17 mouse cellular contexts compared by ENCODE assay signal in the genomic region with DNA sequence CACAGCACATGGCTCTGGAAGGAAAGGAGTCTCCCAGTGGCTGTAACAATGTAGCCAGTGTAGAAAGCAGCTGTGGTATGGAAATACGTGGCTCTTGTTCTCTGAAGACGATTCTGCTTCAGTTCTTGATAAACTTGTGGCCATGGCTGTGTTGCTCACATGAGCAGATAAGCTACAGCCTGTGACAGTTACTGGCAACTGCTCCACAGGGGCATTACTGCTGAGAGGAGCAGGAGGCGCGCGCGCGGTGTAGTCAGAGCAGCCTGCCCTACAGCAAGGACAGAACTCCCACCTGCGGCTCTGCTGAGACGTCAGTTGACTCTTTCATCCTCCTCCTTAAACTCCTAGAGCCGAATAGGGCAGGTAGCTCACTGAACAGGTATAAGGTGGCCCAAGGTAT.
A peak's percentile ranks its signal among the peaks of the same experiment; 100 is the strongest.
DNase-seq lines count a peak whose midpoint lies in the region; ATAC-seq and TF ChIP-seq lines count a peak whose summit lies in the region.
"Had no signal": no experiment of that assay in that cellular context is flagged by ENCODE, and none has a peak within 500 bp of the region (broad histone marks: within the 10 kb centered on the region; RNA-seq: fewer than 3 reads in every experiment).

No protein-coding gene starts in this region.

- no peak for TF ChIP-seq CTCF in heart, postnatal 0 days (IDR thresholded peaks at IDR 0.05; ENCODE audit: low read depth)

- intact Hi-C loops in gastrocnemius, postnatal 36 days (cut with DNase I), result no loop called here

- no peaks in the 10 kb centered on the region for H3K9me3 ChIP-seq in heart, postnatal 0 days (replicated peaks; ENCODE audit: control insufficient read depth, low read length)
- no peaks in the 10 kb centered on the region for H3K9me3 ChIP-seq in liver, embryonic 11.5 days (ENCODE audit: control insufficient read depth, low read length)
- H3K9me3 ChIP-seq: embryonic facial prominence, embryonic 13.5 days; limb, embryonic 12.5 days; neural tube, embryonic 12.5 days had no signal

- H3K9ac ChIP-seq in heart, postnatal 0 days (replicated peaks; ENCODE audit: low read depth, low read length), result no peak overlapping the region
- peak overlapping the region; percentile 51 for H3K9ac ChIP-seq in liver, embryonic 11.5 days (ENCODE audit: low read depth, low read length)
- H3K9ac ChIP-seq: embryonic facial prominence, embryonic 13.5 days; limb, embryonic 12.5 days; neural tube, embryonic 12.5 days had no signal

- H3K4me2 ChIP-seq in heart, postnatal 0 days (ENCODE audit: low read depth, low read length), result no peak overlapping the region
- H3K4me2 ChIP-seq in liver, embryonic 11.5 days, result peak overlapping the region; percentile 65
- H3K4me2 ChIP-seq: embryonic facial prominence, embryonic 13.5 days; limb, embryonic 12.5 days; neural tube, embryonic 12.5 days had no signal

- no peaks in the 10 kb centered on the region for H3K27me3 ChIP-seq in heart, postnatal 0 days (ENCODE audit: control insufficient read depth, insufficient read depth, low read length)
- H3K27me3 ChIP-seq in liver, embryonic 11.5 days (replicated peaks; ENCODE audit: control insufficient read depth, insufficient read depth, low read length), result no peaks in the 10 kb centered on the region
- H3K27me3 ChIP-seq: embryonic facial prominence, embryonic 13.5 days; limb, embryonic 12.5 days; neural tube, embryonic 12.5 days had no signal

- peaks cover 9% of the 10 kb centered on the region; the same call in 1 of the 2 replicates for H3K4me1 ChIP-seq in heart, postnatal 0 days (ENCODE audit: control insufficient read depth, insufficient read depth)
- H3K4me1 ChIP-seq in liver, embryonic 11.5 days (replicated peaks; ENCODE audit: control insufficient read depth, insufficient read depth, low read length), result peaks cover 10% of the 10 kb centered on the region
- H3K4me1 ChIP-seq: embryonic facial prominence, embryonic 13.5 days; limb, embryonic 12.5 days; neural tube, embryonic 12.5 days had no signal

- 28% methylated on average over 10 of the region's 10 CpGs for WGBS in heart, postnatal 0 days
- 39% methylated on average over 10 of the region's 10 CpGs for WGBS in liver, embryonic 11.5 days

- H3K27ac ChIP-seq in heart, postnatal 0 days (ENCODE audit: low read depth), result no peak overlapping the region
- H3K27ac ChIP-seq in liver, embryonic 11.5 days (ENCODE audit: low read depth, low read length), result peak overlapping the region; percentile 77
- H3K27ac ChIP-seq: embryonic facial prominence, embryonic 13.5 days; hindbrain, postnatal 0 days; limb, embryonic 12.5 days; neural tube, embryonic 12.5 days had no signal

- DNase-seq in heart, postnatal 0 days (ENCODE audit: low spot score), result no peak
- no peak for DNase-seq in heart, adult 9 months (ENCODE audit: low spot score in 2 of 2)
- peak; percentile 50 for DNase-seq in c-Kit-positive CD71-positive TER-119-positive erythroid progenitor cells, embryonic 14.5 days (ENCODE audit: low spot score)
- DNase-seq in liver, embryonic 11.5 days (ENCODE audit: low spot score), result peak; percentile 59
- DNase-seq in embryo, embryonic 10 days (ENCODE audit: low spot score), result no peak
- DNase-seq in MN1 (ENCODE audit: low spot score), result no peak
- no peak for DNase-seq in gastrocnemius, postnatal 36 days
- DNase-seq: cerebellum, adult 18-20 months; kidney, adult 11 months; kidney, postnatal 14 days; layer of hippocampus, adult 9-11 months; right cerebral cortex, postnatal 25 days had no signal

- peaks cover 5% of the 10 kb centered on the region; the same call in 1 of the 2 replicates for H3K36me3 ChIP-seq in heart, postnatal 0 days (replicated peaks; ENCODE audit: control insufficient read depth, insufficient read depth, low read length)
- no peaks in the 10 kb centered on the region for H3K36me3 ChIP-seq in liver, embryonic 11.5 days (ENCODE audit: control insufficient read depth, insufficient read depth, low read length)

- peak; percentile 60 for ATAC-seq in heart, postnatal 0 days (ENCODE audit: insufficient read depth, low read depth)
- peak; percentile 92 for ATAC-seq in liver, embryonic 11.5 days (replicated peaks; ENCODE audit: low FRiP score)
- peak; percentile 90 for ATAC-seq in megakaryocyte-erythroid progenitor cell, adult 5-6 weeks (replicated peaks; ENCODE audit: low FRiP score, low TSS enrichment, poor library complexity, severe bottlenecking)
- ATAC-seq: hindbrain, postnatal 0 days had no signal

- H3K4me3 ChIP-seq in heart, postnatal 0 days (ENCODE audit: low read depth, low read length), result no peak overlapping the region
- H3K4me3 ChIP-seq in liver, embryonic 11.5 days (ENCODE audit: low read depth, low read length), result peak overlapping the region; percentile 25
- H3K4me3 ChIP-seq: embryonic facial prominence, embryonic 13.5 days; limb, embryonic 12.5 days; neural tube, embryonic 12.5 days had no signal

- no peak for TF ChIP-seq EP300 in heart, postnatal 0 days (IDR thresholded peaks at IDR 0.05; ENCODE audit: low read depth)

Comparison
In these comparisons a context has a peak if more than half of its experiments do, and no peak if none do; other contexts are left out.
1. DNase-seq: peak in c-Kit-positive CD71-positive TER-119-positive erythroid progenitor cells, embryonic 14.5 days (single experiment) and liver, embryonic 11.5 days (single experiment); none in heart, postnatal 0 days (single experiment), heart, adult 9 months (0 of 2), embryo, embryonic 10 days (single experiment), MN1 (single experiment) and gastrocnemius, postnatal 36 days (0 of 2).
2. Peak in every context shown above with its lines, with median percentiles within 50 percentile points of each other: ATAC-seq.